Mouse (Mus musculus): ENCODE results near the gene Meis1.

DNA sequence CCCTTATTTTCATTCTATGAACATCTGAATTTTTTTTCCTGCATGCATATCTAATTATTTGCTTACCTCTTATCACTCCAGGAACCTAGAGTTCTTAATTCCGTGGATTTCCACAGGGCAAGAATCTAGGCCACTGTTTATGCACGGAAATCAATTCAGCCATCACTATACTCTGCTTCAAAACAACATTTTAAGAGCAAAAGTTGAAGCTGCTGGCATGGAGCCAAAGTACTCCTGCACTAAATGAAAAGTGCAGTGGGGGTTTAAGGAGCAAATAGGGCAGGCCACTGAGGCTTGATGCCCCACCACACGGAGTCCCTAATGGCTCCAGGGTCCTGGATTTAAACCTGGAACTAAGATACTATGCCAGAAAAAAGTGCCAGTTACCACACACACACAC, 47.2 kb downstream of the Meis1 start:
- TF ChIP-seq POLR2A (IDR thresholded peaks at IDR 0.05; ENCODE audit: borderline replicate concordance, extremely low read depth, low read depth, low read length) (no peak), CTCF (IDR thresholded peaks at IDR 0.05; ENCODE audit: insufficient read depth, low read length) (no peak)

All from lung, adult 2 months (tissue).